10 mouse cellular contexts compared by ENCODE assay signal in genomic region chr13:36583481-36584151, GRCm38 (mm10).
DNase-seq lines count a peak whose midpoint lies in the region; ATAC-seq and TF ChIP-seq lines count a peak whose summit lies in the region.
"Had no signal": no experiment of that assay in that cellular context is flagged by ENCODE, and none has a peak within 500 bp of the region (broad histone marks: within the 10 kb centered on the region; RNA-seq: fewer than 3 reads in every experiment).

No protein-coding gene starts in this region.

- peaks cover 12% of the 10 kb centered on the region; the same call in 1 of the 2 replicates for H3K4me1 ChIP-seq in forebrain, postnatal 0 days (ENCODE audit: insufficient read depth)
- H3K4me1 ChIP-seq in midbrain, embryonic 11.5 days (ENCODE audit: control insufficient read depth, insufficient read depth, low read length): peaks cover 13% of the 10 kb centered on the region

- 0 out of 2 replicates have a peak overlapping the region, but pooled peaks have one; percentile 11 for H3K4me2 ChIP-seq in forebrain, postnatal 0 days (ENCODE audit: low read depth)
- peak overlapping the region; percentile 14 for H3K4me2 ChIP-seq in midbrain, embryonic 11.5 days

- H3K4me3 ChIP-seq in forebrain, postnatal 0 days (ENCODE audit: low read depth, low read length): no peak overlapping the region
- H3K4me3 ChIP-seq in midbrain, embryonic 11.5 days (ENCODE audit: low read depth, low read length): no peak overlapping the region

- WGBS in forebrain, postnatal 0 days: 14% methylated on average over 16 of the region's 16 CpGs
- WGBS in midbrain, embryonic 11.5 days: 23% methylated on average over 16 of the region's 16 CpGs

- TF ChIP-seq CTCF in brain, embryonic 14.5 days (IDR thresholded peaks at IDR 0.05; ENCODE audit: borderline replicate concordance, extremely low read depth, insufficient read depth, insufficient read length): no peak
- no peak for TF ChIP-seq CTCF in forebrain, postnatal 0 days (IDR thresholded peaks at IDR 0.05; ENCODE audit: low read depth)

- 0 out of 2 replicates have a peak, but pooled peaks cover 4% of the 10 kb centered on the region for H3K9me3 ChIP-seq in forebrain, postnatal 0 days (ENCODE audit: low read length)
- no peaks in the 10 kb centered on the region for H3K9me3 ChIP-seq in midbrain, embryonic 11.5 days (ENCODE audit: control insufficient read depth, low read length)

- no peak for ATAC-seq in forebrain, postnatal 0 days
- peak; percentile 77 for ATAC-seq in midbrain, embryonic 11.5 days (ENCODE audit: low FRiP score)

- no peak for TF ChIP-seq POLR2A in brain, embryonic 14.5 days (IDR thresholded peaks at IDR 0.05; ENCODE audit: borderline replicate concordance, extremely low read depth, insufficient read depth, insufficient read length, poor library complexity, severe bottlenecking)

- peak; percentile 12 for DNase-seq in adrenal gland, postnatal 10 days
- DNase-seq in adrenal gland, postnatal 4 days (ENCODE audit: low spot score in 2 of 2): no peak
- peak; percentile 90 for DNase-seq in brain, embryonic 14.5 days (ENCODE audit: low read depth)
- no peak for DNase-seq in forebrain, postnatal 0 days
- peak; percentile 94 for DNase-seq in midbrain, embryonic 11.5 days (ENCODE audit: low spot score, missing footprints)
- no peak for DNase-seq in spleen, adult 18-20 months
- no peak for DNase-seq in layer of hippocampus, adult 8-10 months (ENCODE audit: low spot score in 2 of 2)
- no peak for DNase-seq in heart, postnatal 4 days
- DNase-seq: cerebellum, adult 11-12 months had no signal

- no peak overlapping the region for H3K9ac ChIP-seq in forebrain, postnatal 0 days
- H3K9ac ChIP-seq in midbrain, embryonic 11.5 days (ENCODE audit: low read length): no peak overlapping the region

- no peaks in the 10 kb centered on the region for H3K36me3 ChIP-seq in forebrain, postnatal 0 days (ENCODE audit: insufficient read depth)
- H3K36me3 ChIP-seq in midbrain, embryonic 11.5 days (ENCODE audit: control insufficient read depth, insufficient read depth, low read length): no peaks in the 10 kb centered on the region

- no peak overlapping the region for H3K27ac ChIP-seq in forebrain, postnatal 0 days (ENCODE audit: low read depth, low read length)
- H3K27ac ChIP-seq in midbrain, embryonic 11.5 days (ENCODE audit: low read depth, low read length): peak overlapping the region; percentile 85
- H3K27ac ChIP-seq: kidney, postnatal 0 days had no signal

- no peaks in the 10 kb centered on the region for H3K27me3 ChIP-seq in forebrain, postnatal 0 days (ENCODE audit: insufficient read depth, low read length)
- no peaks in the 10 kb centered on the region; the same call in 1 of the 2 replicates for H3K27me3 ChIP-seq in midbrain, embryonic 11.5 days (ENCODE audit: control insufficient read depth, insufficient read depth, low read length)

Comparison
In these comparisons a context has a peak if more than half of its experiments do, and no peak if none do; other contexts are left out.
1. DNase-seq: peak in adrenal gland, postnatal 10 days (single experiment), brain, embryonic 14.5 days (single experiment) and midbrain, embryonic 11.5 days (single experiment); none in adrenal gland, postnatal 4 days (0 of 2), forebrain, postnatal 0 days (single experiment), spleen, adult 18-20 months (0 of 2), layer of hippocampus, adult 8-10 months (0 of 2) and heart, postnatal 4 days (single experiment).